Mouse (Mus musculus) megakaryocyte-erythroid progenitor cell, adult 5-6 weeks (primary cell): ENCODE measurements around the gene Rce1. TPM values are rescaled to one million over a fixed set of nuclear protein-coding genes. Genes with fewer than 3 reads are reported as not detected.

ENCODE experiments used
- ATAC-seq: replicated peaks from 2 replicates; pipeline ENCODE4 v1.8.0; 2016; ENCODE audit warnings: mild to moderate bottlenecking, inconsistent platforms; ENCODE audit not compliant: severe bottlenecking, poor library complexity, low FRiP score, low TSS enrichment
- total RNA-seq, 2 experiments: library from RNA; stranded (forward) in 1 of 2; stranded (reverse) in 1 of 2; fragments of 200-1000, 215-1000 nt in 1 of 2; fragments of >200 nt in 1 of 2; fragmentation: Nextera tagmentation in 1 of 2; gene quantifications; 2 replicates each; pipeline ENCODE4 v1.2.3; 2014 to 2017

The Rce1 gene
- total RNA-seq, 2 experiments from 2014 or later, result 26.0 to 38.5 TPM

DNA sequence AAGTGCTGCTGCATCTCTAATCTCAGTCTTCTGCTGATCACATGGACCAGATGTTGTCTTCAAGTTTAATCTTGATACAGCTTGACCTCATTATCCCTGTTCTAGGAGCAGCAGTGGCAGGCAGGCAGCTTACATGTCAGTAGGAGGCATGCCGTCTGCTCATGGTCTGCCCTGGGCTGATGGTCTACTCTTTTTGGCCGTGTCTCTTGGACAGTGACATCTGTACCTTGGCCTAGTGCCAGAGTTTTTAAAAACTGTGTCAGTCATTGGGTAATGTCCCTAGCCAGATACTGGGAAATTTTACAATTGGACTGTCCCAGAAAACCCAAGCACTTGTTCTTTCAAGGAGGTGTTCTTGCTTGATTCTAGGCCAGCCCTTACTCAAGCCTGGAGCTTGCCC, 46.6 kb downstream of the Rce1 start:
- ATAC-seq, result no peak

DNA sequence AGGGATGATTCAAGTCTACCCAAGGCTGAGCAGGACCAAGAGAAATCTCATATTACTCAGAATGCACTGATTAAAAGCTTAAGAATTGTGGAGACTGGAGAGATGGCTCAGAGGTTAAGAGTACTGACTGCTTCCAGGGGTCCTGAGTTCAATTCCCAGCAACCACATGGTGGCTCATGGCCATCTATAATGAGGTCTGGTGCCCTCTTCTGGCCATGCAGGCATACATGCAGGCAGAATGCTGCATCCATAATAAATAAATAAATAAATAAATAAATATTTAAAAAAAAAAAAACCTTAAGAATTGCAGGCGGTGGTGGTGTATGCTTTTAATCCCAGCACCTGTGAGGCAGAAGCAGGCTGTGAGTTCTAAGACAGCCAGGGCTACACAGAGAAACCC, 52.2 kb downstream of the Rce1 start:
- ATAC-seq, result no peak

Other genes starting within 250 kb of the Rce1 start
- gene Kdm2a, start 227.4 kb downstream of the Rce1 start, total RNA-seq (2014; fragmentation: Nextera tagmentation), result 74.8 and 89.7 TPM in 2 replicates
- gene Kdm2a, start 227.4 kb downstream of the Rce1 start, total RNA-seq (2017), result 49.0 and 79.7 TPM in 2 replicates
- 0.72 TPM in 1 of 2 replicates, not detected in the other for gene Rhod, start 186.2 kb downstream of the Rce1 start, total RNA-seq (2014; fragmentation: Nextera tagmentation)
- gene Rhod, start 186.2 kb downstream of the Rce1 start, total RNA-seq (2017), result not detected in 2 replicates
- gene Syt12, start 148.2 kb downstream of the Rce1 start, total RNA-seq (2014; fragmentation: Nextera tagmentation), result not detected in 2 replicates
- gene Syt12, start 148.2 kb downstream of the Rce1 start, total RNA-seq (2017), result not detected in 2 replicates
- gene 2010003K11Rik, start 127.1 kb downstream of the Rce1 start, total RNA-seq (2014; fragmentation: Nextera tagmentation), result not detected in 2 replicates
- gene 2010003K11Rik, start 127.1 kb downstream of the Rce1 start, total RNA-seq (2017), result not detected in 2 replicates
- gene Pcx, start 115.2 kb downstream of the Rce1 start, total RNA-seq (2014; fragmentation: Nextera tagmentation), result 4.8 and 11.0 TPM in 2 replicates
- gene Pcx, start 115.2 kb downstream of the Rce1 start, total RNA-seq (2017), result 2.9 and 3.9 TPM in 2 replicates
- gene Lrfn4, start 10.0 kb downstream of the Rce1 start, total RNA-seq (2014; fragmentation: Nextera tagmentation), result 0.92 and 2.6 TPM in 2 replicates
- 1.1 and 2.4 TPM in 2 replicates for gene Lrfn4, start 10.0 kb downstream of the Rce1 start, total RNA-seq (2017)
- gene Gm960, start 73.0 kb upstream of the Rce1 start, total RNA-seq (2014; fragmentation: Nextera tagmentation), result 1.3 and 3.5 TPM in 2 replicates
- 2.4 TPM in 1 of 2 replicates, not detected in the other for gene Gm960, start 73.0 kb upstream of the Rce1 start, total RNA-seq (2017)
- not detected in 2 replicates for gene Sptbn2, start 85.5 kb upstream of the Rce1 start, total RNA-seq (2014; fragmentation: Nextera tagmentation)
- not detected in 2 replicates for gene Sptbn2, start 85.5 kb upstream of the Rce1 start, total RNA-seq (2017)
- gene Rbm4b, start 130.9 kb upstream of the Rce1 start, total RNA-seq (2014; fragmentation: Nextera tagmentation), result 5.0 and 11.3 TPM in 2 replicates
- 9.9 and 19.2 TPM in 2 replicates for gene Rbm4b, start 130.9 kb upstream of the Rce1 start, total RNA-seq (2017)
- gene Rbm4, start 168.3 kb upstream of the Rce1 start, total RNA-seq (2014; fragmentation: Nextera tagmentation), result 51.9 and 59.4 TPM in 2 replicates
- 68.6 and 75.3 TPM in 2 replicates for gene Rbm4, start 168.3 kb upstream of the Rce1 start, total RNA-seq (2017)
- gene Gm21992, start 186.0 kb upstream of the Rce1 start, total RNA-seq (2014; fragmentation: Nextera tagmentation), result 29.3 and 59.5 TPM in 2 replicates
- gene Gm21992, start 186.0 kb upstream of the Rce1 start, total RNA-seq (2017), result 15.8 and 17.3 TPM in 2 replicates
- 74.2 and 76.1 TPM in 2 replicates for gene Rbm14, start 186.0 kb upstream of the Rce1 start, total RNA-seq (2014; fragmentation: Nextera tagmentation)
- 16.6 and 29.1 TPM in 2 replicates for gene Rbm14, start 186.0 kb upstream of the Rce1 start, total RNA-seq (2017)
- gene Ccs, start 213.7 kb upstream of the Rce1 start, total RNA-seq (2014; fragmentation: Nextera tagmentation), result 75.1 and 81.3 TPM in 2 replicates
- 47.7 and 59.0 TPM in 2 replicates for gene Ccs, start 213.7 kb upstream of the Rce1 start, total RNA-seq (2017)
- not detected in 2 replicates for gene Ccdc87, start 213.7 kb upstream of the Rce1 start, total RNA-seq (2014; fragmentation: Nextera tagmentation)
- not detected in 2 replicates for gene Ccdc87, start 213.7 kb upstream of the Rce1 start, total RNA-seq (2017)
- 1.3 and 2.9 TPM in 2 replicates for gene Ctsf, start 229.5 kb upstream of the Rce1 start, total RNA-seq (2014; fragmentation: Nextera tagmentation)
- gene Ctsf, start 229.5 kb upstream of the Rce1 start, total RNA-seq (2017), result 2.7 and 7.5 TPM in 2 replicates